Mouse (Mus musculus) heart, embryonic 12.5 days (tissue): ENCODE data around the gene Ginm1. TPM values are rescaled to one million over a fixed set of nuclear protein-coding genes. Genes with fewer than 3 reads are reported as not detected.

Experiments used
- microRNA-seq: library from miRNA; unstranded; fragments of <30 nt; microRNA quantifications from one replicate; pipeline ENCODE4, GENCODE M21; 2017
- polyA plus RNA-seq: library from polyadenylated mRNA; unstranded; fragments of >200 nt; fragmentation: Nextera tagmentation; extraction: Ambion mirVana; gene quantifications from 2 replicates; pipeline ENCODE4 v1.2.1, GENCODE M21; 2016

Ginm1 gene
- polyA plus RNA-seq, 1 experiment from 2014 or later = 80.5 TPM

Small RNA genes lying within 50 kb of the gene (microRNA-seq; reads per million reads assigned to microRNA genes)
- gene Mir5104 = 2.4 reads per million, percentile 2 among the genes with 10 or more reads in this experiment

Other genes with a start within 250 kb of the Ginm1 start
- gene Lrp11, start 203.0 kb downstream of the Ginm1 start, polyA plus RNA-seq = 3.2 and 3.9 TPM in 2 replicates
- gene Nup43, start 125.3 kb downstream of the Ginm1 start, polyA plus RNA-seq = 34.5 and 39.7 TPM in 2 replicates
- gene Pcmt1, start 111.7 kb downstream of the Ginm1 start, polyA plus RNA-seq = 131 and 134 TPM in 2 replicates
- 5.5 and 5.8 TPM in 2 replicates for gene Lats1, start 111.6 kb downstream of the Ginm1 start, polyA plus RNA-seq
- 33.4 and 37.0 TPM in 2 replicates for gene Katna1, start 66.8 kb downstream of the Ginm1 start, polyA plus RNA-seq
- 31.3 and 33.0 TPM in 2 replicates for gene Ppil4, start 67 bp upstream of the Ginm1 start, polyA plus RNA-seq
- 0.15 and 0.22 TPM in 2 replicates for gene Zc3h12d, start 39.6 kb upstream of the Ginm1 start, polyA plus RNA-seq
- gene Tab2, start 163.4 kb upstream of the Ginm1 start, polyA plus RNA-seq = 24.0 and 25.4 TPM in 2 replicates